ENCODE assay signal across 28 mouse cellular contexts in the genomic region with DNA sequence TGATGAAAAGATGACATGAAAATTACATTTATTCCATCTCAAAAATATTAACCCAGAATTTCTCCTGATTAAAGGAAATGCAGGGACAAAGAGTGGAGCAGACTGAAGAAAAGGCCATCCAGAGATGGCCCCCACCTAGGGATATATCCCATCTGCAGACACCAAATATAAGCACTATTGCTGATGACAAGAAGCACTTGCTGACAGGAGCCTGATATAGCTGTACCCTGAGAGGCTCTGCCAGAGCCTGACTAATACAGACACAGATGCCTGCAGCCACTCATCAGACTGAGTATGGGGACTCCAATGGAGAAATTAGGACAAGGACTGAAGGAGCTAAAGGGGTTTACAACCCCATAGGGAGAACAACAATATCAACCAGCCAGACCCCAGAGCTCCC. TPM values are rescaled to one million over a fixed set of nuclear protein-coding genes. Genes with fewer than 3 reads are reported as not detected.
A peak's percentile ranks its signal among the peaks of the same experiment; 100 is the strongest.
DNase-seq lines count a peak whose midpoint lies in the region; ATAC-seq lines count a peak whose summit lies in the region.
"Had no signal": no experiment of that assay in that cellular context is flagged by ENCODE, and none has a peak within 500 bp of the region (broad histone marks: within the 10 kb centered on the region; RNA-seq: fewer than 3 reads in every experiment).

No protein-coding gene starts in this region.

- no peak overlapping the region for H3K4me2 ChIP-seq in heart, embryonic 12.5 days
- no peak overlapping the region for H3K4me2 ChIP-seq in heart, embryonic 14.5 days (ENCODE audit: low read length)
- H3K4me2 ChIP-seq: embryonic facial prominence, embryonic 13.5 days; embryonic facial prominence, embryonic 15.5 days; forebrain, embryonic 12.5 days had no signal

- peak overlapping the region; percentile 47; the same call in 1 of the 2 replicates for H3K27ac ChIP-seq in heart, embryonic 12.5 days (ENCODE audit: poor library complexity, severe bottlenecking)
- 0 out of 4 replicates have a peak overlapping the region, but pooled peaks of 1 of the 2 experiments have one; percentile 8 for H3K27ac ChIP-seq in heart, embryonic 14.5 days (replicated peaks in 1 of 2; ENCODE audit: control insufficient read depth in 1 of 2, insufficient read depth in 1 of 2, low read depth in 2 of 2, low read length in 2 of 2)
- H3K27ac ChIP-seq: embryonic facial prominence, embryonic 13.5 days; embryonic facial prominence, embryonic 15.5 days; forebrain, embryonic 10.5 days; forebrain, embryonic 12.5 days had no signal

- no peaks in the 10 kb centered on the region for H3K9me3 ChIP-seq in heart, embryonic 12.5 days (replicated peaks)
- no peaks in the 10 kb centered on the region for H3K9me3 ChIP-seq in heart, embryonic 14.5 days (ENCODE audit: control insufficient read depth, low read length)
- H3K9me3 ChIP-seq: embryonic facial prominence, embryonic 13.5 days; embryonic facial prominence, embryonic 15.5 days; forebrain, embryonic 10.5 days; forebrain, embryonic 12.5 days had no signal

- H3K36me3 ChIP-seq in heart, embryonic 12.5 days: no peaks in the 10 kb centered on the region
- H3K36me3 ChIP-seq in heart, embryonic 14.5 days (ENCODE audit: control insufficient read depth, insufficient read depth, low read length): no peaks in the 10 kb centered on the region
- H3K36me3 ChIP-seq: embryonic facial prominence, embryonic 13.5 days; embryonic facial prominence, embryonic 15.5 days; forebrain, embryonic 10.5 days; forebrain, embryonic 12.5 days had no signal

- H3K9ac ChIP-seq in heart, embryonic 12.5 days: no peak overlapping the region
- H3K9ac ChIP-seq in heart, embryonic 14.5 days (ENCODE audit: low read length): no peak overlapping the region
- H3K9ac ChIP-seq: embryonic facial prominence, embryonic 13.5 days; embryonic facial prominence, embryonic 15.5 days; forebrain, embryonic 12.5 days had no signal

- H3K27me3 ChIP-seq in heart, embryonic 12.5 days (replicated peaks): no peaks in the 10 kb centered on the region
- no peaks in the 10 kb centered on the region for H3K27me3 ChIP-seq in heart, embryonic 14.5 days (ENCODE audit: control insufficient read depth, insufficient read depth, low read length)
- H3K27me3 ChIP-seq: embryonic facial prominence, embryonic 13.5 days; embryonic facial prominence, embryonic 15.5 days; forebrain, embryonic 12.5 days had no signal

- H3K4me3 ChIP-seq in heart, embryonic 12.5 days: no peak overlapping the region
- no peak overlapping the region for H3K4me3 ChIP-seq in heart, embryonic 14.5 days (ENCODE audit: control insufficient read depth in 1 of 2, insufficient read depth in 1 of 2, low read depth in 1 of 2, low read length in 2 of 2)
- H3K4me3 ChIP-seq: embryonic facial prominence, embryonic 13.5 days; embryonic facial prominence, embryonic 15.5 days; erythroblast, embryonic 14.5 days; forebrain, embryonic 10.5 days; forebrain, embryonic 12.5 days had no signal

- ATAC-seq in heart, embryonic 12.5 days (ENCODE audit: insufficient number of reproducible peaks, low FRiP score): 0 out of 2 replicates have a peak, but pooled peaks have one; percentile 55
- peak; percentile 64; the same call in 1 of the 2 replicates for ATAC-seq in heart, embryonic 14.5 days (ENCODE audit: insufficient number of reproducible peaks, insufficient read depth, low FRiP score, low read depth)
- ATAC-seq: forebrain, embryonic 14.5 days had no signal

- no peak for DNase-seq in heart, postnatal 4 days
- no peak for DNase-seq in heart, postnatal 36 days
- peak; percentile 1 to 4 for DNase-seq in heart, postnatal 10 days
- no peak for DNase-seq in heart, postnatal 25 days (ENCODE audit: low spot score)
- DNase-seq: adrenal gland, adult 2 months; adrenal gland, postnatal 10 days; adrenal gland, postnatal 25 days; cerebellum, adult 11 months; cerebellum, adult 18-20 months; cerebellum, adult 8-10 months; cerebellum, adult 9-11 months; cerebellum, postnatal 14 days; cerebellum, postnatal 36 days; embryo, embryonic 11 days had no signal

- peaks cover 4% of the 10 kb centered on the region; the same call in 1 of the 2 replicates for H3K4me1 ChIP-seq in heart, embryonic 12.5 days (replicated peaks)
- H3K4me1 ChIP-seq in heart, embryonic 14.5 days (ENCODE audit: control insufficient read depth in 2 of 2, insufficient read depth in 2 of 2, low read length in 2 of 2): peaks cover 0 to 4% of the 10 kb centered on the region in 2 experiments; a peak in 1 of 4 replicates
- H3K4me1 ChIP-seq: embryonic facial prominence, embryonic 13.5 days; embryonic facial prominence, embryonic 15.5 days had no signal

- intact Hi-C loops in heart, postnatal 36 days (cut with DNase I): no loop called here
- intact Hi-C loops in heart, postnatal 10 days (cut with DNase I): no loop called here
- intact Hi-C loops in heart, postnatal 25 days (cut with DNase I): no loop called here

RNA-seq across cellular contexts. Expression of a gene that starts 5.2 kb away (rescaled TPM):
- not detected in 2 replicates for polyA plus RNA-seq in heart, embryonic 12.5 days (2016; fragmentation: Nextera tagmentation; extraction: Ambion mirVana)
- not detected for total RNA-seq in heart, postnatal 4 days (2021)
- polyA plus RNA-seq in heart, embryonic 14.5 days (2014; fragmentation: Nextera tagmentation; extraction: Ambion mirVana): not detected in 2 replicates
- total RNA-seq in heart, postnatal 36 days (2021): not detected
- not detected for total RNA-seq in heart, postnatal 10 days (2021)
- not detected for total RNA-seq in heart, postnatal 25 days (2021)
- total RNA-seq: adrenal gland, adult 2 months; adrenal gland, postnatal 10 days; adrenal gland, postnatal 25 days; common myeloid progenitor, adult 5-6 weeks; ES-E14; MEL had no signal
- polyA plus RNA-seq: adrenal gland, adult 2 months; brain, embryonic 14.5 days; C2C12; embryonic facial prominence, embryonic 11.5 days; embryonic facial prominence, embryonic 13.5 days; embryonic facial prominence, embryonic 15.5 days; erythroblast, embryonic 14.5 days; forebrain, embryonic 10.5 days; forebrain, embryonic 12.5 days; forebrain, embryonic 14.5 days had no signal

Comparison
In these comparisons a context has a peak if more than half of its experiments do, and no peak if none do; other contexts are left out.
1. DNase-seq: peak in heart, postnatal 10 days (2 of 2); none in heart, postnatal 4 days (single experiment), heart, postnatal 36 days (0 of 2) and heart, postnatal 25 days (single experiment).